12 mouse cellular contexts compared by ENCODE assay signal in genomic region chr11:49658791-49659469, GRCm38 (mm10). TPM values are rescaled to one million over a fixed set of nuclear protein-coding genes. Genes with fewer than 3 reads are reported as not detected.
DNase-seq lines count a peak whose midpoint lies in the region; ATAC-seq and TF ChIP-seq lines count a peak whose summit lies in the region.
"Had no signal": no experiment of that assay in that cellular context is flagged by ENCODE, and none has a peak within 500 bp of the region (broad histone marks: within the 10 kb centered on the region; RNA-seq: fewer than 3 reads in every experiment).

No protein-coding gene starts in this region.

- H3K36me3 ChIP-seq in kidney, postnatal 0 days (ENCODE audit: insufficient read depth, low read length) = no peaks in the 10 kb centered on the region
- no peaks in the 10 kb centered on the region for H3K36me3 ChIP-seq in heart, embryonic 16.5 days (ENCODE audit: control insufficient read depth, insufficient read depth)
- no peaks in the 10 kb centered on the region for H3K36me3 ChIP-seq in forebrain, embryonic 11.5 days (ENCODE audit: control insufficient read depth, insufficient read depth, low read length)
- H3K36me3 ChIP-seq: limb, embryonic 12.5 days had no signal

- H3K27me3 ChIP-seq in kidney, postnatal 0 days (ENCODE audit: insufficient read depth, low read length) = no peaks in the 10 kb centered on the region
- no peaks in the 10 kb centered on the region for H3K27me3 ChIP-seq in heart, embryonic 16.5 days (ENCODE audit: control insufficient read depth, insufficient read depth, low read length)
- H3K27me3 ChIP-seq in forebrain, embryonic 11.5 days (ENCODE audit: control insufficient read depth, insufficient read depth, low read length) = no peaks in the 10 kb centered on the region
- H3K27me3 ChIP-seq: limb, embryonic 12.5 days; Patski had no signal

- H3K4me1 ChIP-seq in kidney, postnatal 0 days (replicated peaks; ENCODE audit: insufficient read depth, low read length) = 0 out of 2 replicates have a peak, but pooled peaks cover 8% of the 10 kb centered on the region
- peaks cover 15% of the 10 kb centered on the region for H3K4me1 ChIP-seq in heart, embryonic 16.5 days (ENCODE audit: control insufficient read depth, insufficient read depth, low read length)
- H3K4me1 ChIP-seq in forebrain, embryonic 11.5 days (replicated peaks; ENCODE audit: control insufficient read depth, insufficient read depth, low read length) = no peaks in the 10 kb centered on the region
- H3K4me1 ChIP-seq: limb, embryonic 12.5 days had no signal

- WGBS in kidney, postnatal 0 days = 72% methylated on average over 10 of the region's 10 CpGs
- 24% methylated on average over 10 of the region's 10 CpGs for WGBS in heart, embryonic 16.5 days
- 74% methylated on average over 10 of the region's 10 CpGs for WGBS in forebrain, embryonic 11.5 days

- H3K4me2 ChIP-seq in kidney, postnatal 0 days (ENCODE audit: low read length) = no peak overlapping the region
- no peak overlapping the region for H3K4me2 ChIP-seq in heart, embryonic 16.5 days (ENCODE audit: low read depth, low read length)
- no peak overlapping the region for H3K4me2 ChIP-seq in forebrain, embryonic 11.5 days (ENCODE audit: low read depth, low read length, severe bottlenecking)
- H3K4me2 ChIP-seq: limb, embryonic 12.5 days had no signal

- H3K9ac ChIP-seq in kidney, postnatal 0 days (ENCODE audit: low read depth, low read length) = no peak overlapping the region
- H3K9ac ChIP-seq in heart, embryonic 16.5 days (ENCODE audit: low read length) = no peak overlapping the region
- H3K9ac ChIP-seq in forebrain, embryonic 11.5 days (ENCODE audit: low read length) = no peak overlapping the region
- H3K9ac ChIP-seq: limb, embryonic 12.5 days had no signal

- no peaks in the 10 kb centered on the region for H3K9me3 ChIP-seq in kidney, postnatal 0 days (replicated peaks; ENCODE audit: low read length)
- 0 out of 2 replicates have a peak, but pooled peaks cover 3% of the 10 kb centered on the region for H3K9me3 ChIP-seq in heart, embryonic 16.5 days (replicated peaks; ENCODE audit: control insufficient read depth, low read length)
- no peaks in the 10 kb centered on the region for H3K9me3 ChIP-seq in forebrain, embryonic 11.5 days (ENCODE audit: control insufficient read depth, low read length)

- TF ChIP-seq CTCF in kidney, postnatal 0 days (IDR thresholded peaks at IDR 0.05; ENCODE audit: low read depth) = no peak

- no peak for ATAC-seq in kidney, postnatal 0 days (replicated peaks; ENCODE audit: low FRiP score, low read depth)
- ATAC-seq in heart, embryonic 16.5 days (replicated peaks; ENCODE audit: extremely low read depth, insufficient read depth, low FRiP score) = peak; percentile 81
- no peak for ATAC-seq in forebrain, embryonic 11.5 days (replicated peaks; ENCODE audit: low FRiP score)
- ATAC-seq: Patski had no signal

- peak overlapping the region; percentile 47; the same call in 1 of the 2 replicates for H3K27ac ChIP-seq in kidney, postnatal 0 days
- H3K27ac ChIP-seq in heart, embryonic 16.5 days (ENCODE audit: low read length) = peak overlapping the region; percentile 72
- no peak overlapping the region for H3K27ac ChIP-seq in forebrain, embryonic 11.5 days (ENCODE audit: low read depth, low read length)
- H3K27ac ChIP-seq: limb, embryonic 12.5 days had no signal

- H3K4me3 ChIP-seq in kidney, postnatal 0 days (replicated peaks; ENCODE audit: low read depth, low read length) = no peak overlapping the region
- no peak overlapping the region for H3K4me3 ChIP-seq in heart, embryonic 16.5 days (ENCODE audit: low read length)
- no peak overlapping the region for H3K4me3 ChIP-seq in forebrain, embryonic 11.5 days (ENCODE audit: low read depth, low read length)
- H3K4me3 ChIP-seq: limb, embryonic 12.5 days had no signal

- DNase-seq in kidney, postnatal 0 days (ENCODE audit: low spot score) = no peak
- DNase-seq in kidney, postnatal 25 days = no peak
- peak; percentile 24 for DNase-seq in Muller cell, postnatal 12 days (ENCODE audit: inconsistent ontology term)
- DNase-seq in lung, postnatal 4 days = peak; percentile 43 to 76
- DNase-seq in frontal cortex, postnatal 36 days (ENCODE audit: low spot score in 2 of 2) = no peak
- no peak for DNase-seq in frontal cortex, postnatal 25 days (ENCODE audit: low spot score in 2 of 2)
- no peak for DNase-seq in forebrain, embryonic 11.5 days (ENCODE audit: low spot score)
- DNase-seq: cerebellum, adult 8-10 months; thymus, adult 2 months had no signal

RNA-seq across cellular contexts. Expression of gene Scgb3a1, which starts 4.5 kb away (rescaled TPM):
- polyA plus RNA-seq in kidney, postnatal 0 days (2015; fragmentation: Nextera tagmentation; extraction: Ambion mirVana) = not detected in 2 replicates
- 2.1 and 5.3 TPM in 2 replicates for polyA plus RNA-seq in heart, embryonic 16.5 days (2015; fragmentation: Nextera tagmentation; extraction: Ambion mirVana)
- polyA plus RNA-seq in forebrain, embryonic 11.5 days (2014; fragmentation: Nextera tagmentation; extraction: Ambion mirVana) = not detected in 2 replicates
- polyA plus RNA-seq: limb, embryonic 12.5 days; Patski had no signal

RNA-seq across cellular contexts. Expression of gene Flt4, which starts 49.9 kb away (rescaled TPM):
- polyA plus RNA-seq in kidney, postnatal 0 days (2015; fragmentation: Nextera tagmentation; extraction: Ambion mirVana) = 5.3 and 5.6 TPM in 2 replicates
- 6.1 and 7.4 TPM in 2 replicates for polyA plus RNA-seq in heart, embryonic 16.5 days (2015; fragmentation: Nextera tagmentation; extraction: Ambion mirVana)
- 4.1 and 4.2 TPM in 2 replicates for polyA plus RNA-seq in forebrain, embryonic 11.5 days (2014; fragmentation: Nextera tagmentation; extraction: Ambion mirVana)

RNA-seq across cellular contexts. Expression of gene Cnot6, which starts 53.6 kb away (rescaled TPM):
- 54.4 and 55.0 TPM in 2 replicates for polyA plus RNA-seq in kidney, postnatal 0 days (2015; fragmentation: Nextera tagmentation; extraction: Ambion mirVana)
- 30.0 and 33.6 TPM in 2 replicates for polyA plus RNA-seq in heart, embryonic 16.5 days (2015; fragmentation: Nextera tagmentation; extraction: Ambion mirVana)
- polyA plus RNA-seq in forebrain, embryonic 11.5 days (2014; fragmentation: Nextera tagmentation; extraction: Ambion mirVana) = 55.3 and 60.2 TPM in 2 replicates

Comparison
In these comparisons a context has a peak if more than half of its experiments do, and no peak if none do; other contexts are left out.
1. DNase-seq: peak in Muller cell, postnatal 12 days (single experiment) and lung, postnatal 4 days (2 of 2); none in kidney, postnatal 0 days (single experiment), kidney, postnatal 25 days (0 of 2), frontal cortex, postnatal 36 days (0 of 2), frontal cortex, postnatal 25 days (0 of 2) and forebrain, embryonic 11.5 days (single experiment).